Mouse (Mus musculus): ENCODE data around the gene Hapln1. TPM values are rescaled to one million over a fixed set of nuclear protein-coding genes. Genes with fewer than 3 reads are reported as not detected.
A peak's percentile ranks its signal among the peaks of the same experiment; 100 is the strongest.

The Hapln1 gene
- total RNA-seq, 1 experiment: 0.58 TPM

DNA sequence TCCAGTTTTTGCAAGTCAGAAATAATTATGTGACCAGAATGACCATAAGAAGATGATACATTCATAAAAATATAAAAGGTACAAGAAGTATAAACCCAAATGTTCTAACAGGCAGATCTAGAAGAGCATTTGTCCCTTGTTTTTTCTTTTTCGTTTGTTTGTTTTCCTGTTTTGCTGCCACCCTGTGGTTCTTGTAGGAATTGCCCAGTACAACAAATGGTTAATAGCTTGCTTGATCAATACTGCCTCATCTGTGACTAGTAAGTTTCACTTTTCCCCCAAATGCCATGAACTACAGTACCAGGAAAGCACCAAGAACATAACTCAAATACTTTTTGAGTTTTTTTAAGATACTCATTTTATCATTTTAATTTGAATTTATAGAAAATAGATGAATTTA lies 11.9 kb downstream of the Hapln1 start:
- peak; percentile 19; the same call in 1 of the 2 replicates for TF ChIP-seq ZC3H11A (IDR thresholded peaks at IDR 0.05; ENCODE audit: borderline replicate concordance, low read depth, low read length)
- TF ChIP-seq HCFC1 (IDR thresholded peaks at IDR 0.05; ENCODE audit: borderline replicate concordance, insufficient read depth, low read length): no peak
- DNase-seq (ENCODE audit: low read depth, low spot score): peak; percentile 44
- Histone ChIP-seq H3K27ac (ENCODE audit: insufficient read depth, low read depth, low read length, poor library complexity, severe bottlenecking) (no peak overlapping the region), H3K9me3 (ENCODE audit: control insufficient read depth, insufficient read depth, low read depth, low read length) (no peaks in the 10 kb centered on the region), H3K36me3 (ENCODE audit: control insufficient read depth, insufficient read depth, low read length, poor library complexity, severe bottlenecking) (no peaks in the 10 kb centered on the region), H3K4me1 (ENCODE audit: control insufficient read depth in 2 of 2, insufficient read depth in 2 of 2, low read length in 2 of 2, poor library complexity in 1 of 2) (no peaks in the 10 kb centered on the region), H3K4me3 (ENCODE audit: insufficient read depth in 1 of 2, low read depth in 1 of 2, low read length in 2 of 2, poor library complexity in 1 of 2, severe bottlenecking in 1 of 2) (no peak overlapping the region), H3K9ac (ENCODE audit: insufficient read depth, low read depth, low read length, poor library complexity, severe bottlenecking) (no peak overlapping the region)
- in situ Hi-C loops (cut with MboI; ENCODE audit: low sequenced_read_pairs in 2 of 2, unreplicated experiment in 2 of 2): no loop called here

DNA sequence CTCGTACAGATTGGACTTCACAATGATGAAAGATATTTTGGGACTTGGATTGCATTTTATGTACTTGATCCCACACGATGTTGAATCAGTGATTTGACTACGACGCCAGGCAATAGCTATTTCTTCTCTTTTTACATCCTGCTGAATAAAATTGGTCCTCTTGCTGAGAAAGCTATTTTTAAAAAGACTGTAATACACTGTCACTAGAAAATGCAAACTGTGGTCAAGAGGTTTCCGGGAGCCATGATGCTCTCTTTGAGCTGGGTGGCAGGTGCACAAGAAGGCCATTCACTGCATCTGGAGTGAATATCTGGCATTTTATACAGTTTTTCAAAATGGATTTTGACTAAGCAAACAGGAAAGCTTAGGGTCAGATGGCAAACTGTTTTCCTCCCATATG lies 24.9 kb downstream of the Hapln1 start:
- TF ChIP-seq ZC3H11A (IDR thresholded peaks at IDR 0.05; ENCODE audit: borderline replicate concordance, low read depth, low read length) (no peak), MAFK (IDR thresholded peaks at IDR 0.05; ENCODE audit: insufficient read depth, low read depth, low read length) (no peak), CHD2 (IDR thresholded peaks at IDR 0.05; ENCODE audit: low read depth, low read length) (no peak), ZNF384 (IDR thresholded peaks at IDR 0.05; ENCODE audit: low read depth, low read length) (no peak)
- DNase-seq (ENCODE audit: low read depth, low spot score): no peak
- Histone ChIP-seq H3K9ac (ENCODE audit: insufficient read depth, low read depth, low read length, poor library complexity, severe bottlenecking) (no peak overlapping the region), H3K27ac (ENCODE audit: insufficient read depth, low read depth, low read length, poor library complexity, severe bottlenecking) (no peak overlapping the region), H3K4me1 (ENCODE audit: control insufficient read depth in 2 of 2, insufficient read depth in 2 of 2, low read length in 2 of 2, poor library complexity in 1 of 2) (no peaks in the 10 kb centered on the region), H3K36me3 (ENCODE audit: control insufficient read depth, insufficient read depth, low read length, poor library complexity, severe bottlenecking) (no peaks in the 10 kb centered on the region), H3K9me3 (ENCODE audit: control insufficient read depth, insufficient read depth, low read depth, low read length) (no peaks in the 10 kb centered on the region), H3K4me3 (ENCODE audit: insufficient read depth in 1 of 2, low read depth in 1 of 2, low read length in 2 of 2, poor library complexity in 1 of 2, severe bottlenecking in 1 of 2) (no peak overlapping the region)
- in situ Hi-C loops (cut with MboI; ENCODE audit: low sequenced_read_pairs in 2 of 2, unreplicated experiment in 2 of 2): no loop called here

DNA sequence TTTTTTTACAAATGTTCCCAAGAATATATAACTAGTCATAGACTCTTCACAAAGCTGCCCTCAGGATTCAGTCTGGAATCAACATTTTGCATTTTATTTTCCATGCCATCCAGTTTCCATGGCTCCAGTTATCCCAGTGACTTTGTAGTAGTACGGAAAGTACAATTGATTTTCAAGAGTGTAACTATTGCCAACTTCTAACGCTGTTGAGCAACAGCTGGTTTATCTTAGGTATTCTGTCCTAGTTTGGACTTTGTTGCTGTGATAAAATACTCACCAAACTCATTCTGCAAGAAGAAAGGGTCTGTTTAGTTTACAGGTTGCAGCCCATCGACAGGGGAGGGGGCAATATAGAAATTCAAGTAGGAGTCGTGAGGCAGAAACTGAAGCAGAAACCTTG lies 26.7 kb downstream of the Hapln1 start:
- Histone ChIP-seq H3K36me3 (ENCODE audit: control insufficient read depth, insufficient read depth, low read length, poor library complexity, severe bottlenecking) (no peaks in the 10 kb centered on the region), H3K27ac (ENCODE audit: insufficient read depth, low read depth, low read length, poor library complexity, severe bottlenecking) (no peak overlapping the region), H3K4me1 (ENCODE audit: control insufficient read depth in 2 of 2, insufficient read depth in 2 of 2, low read length in 2 of 2, poor library complexity in 1 of 2) (no peaks in the 10 kb centered on the region), H3K9ac (ENCODE audit: insufficient read depth, low read depth, low read length, poor library complexity, severe bottlenecking) (no peak overlapping the region), H3K4me3 (ENCODE audit: insufficient read depth in 1 of 2, low read depth in 1 of 2, low read length in 2 of 2, poor library complexity in 1 of 2, severe bottlenecking in 1 of 2) (no peak overlapping the region), H3K9me3 (ENCODE audit: control insufficient read depth, insufficient read depth, low read depth, low read length) (no peaks in the 10 kb centered on the region)
- no peak for DNase-seq (ENCODE audit: low read depth, low spot score)
- in situ Hi-C loops (cut with MboI; ENCODE audit: low sequenced_read_pairs in 2 of 2, unreplicated experiment in 2 of 2): no loop called here
- TF ChIP-seq CHD2 (IDR thresholded peaks at IDR 0.05; ENCODE audit: low read depth, low read length) (no peak), ZC3H11A (IDR thresholded peaks at IDR 0.05; ENCODE audit: borderline replicate concordance, low read depth, low read length) (no peak), ZNF384 (IDR thresholded peaks at IDR 0.05; ENCODE audit: low read depth, low read length) (no peak), HCFC1 (IDR thresholded peaks at IDR 0.05; ENCODE audit: borderline replicate concordance, insufficient read depth, low read length) (no peak), MAFK (IDR thresholded peaks at IDR 0.05; ENCODE audit: insufficient read depth, low read depth, low read length) (no peak)

DNA sequence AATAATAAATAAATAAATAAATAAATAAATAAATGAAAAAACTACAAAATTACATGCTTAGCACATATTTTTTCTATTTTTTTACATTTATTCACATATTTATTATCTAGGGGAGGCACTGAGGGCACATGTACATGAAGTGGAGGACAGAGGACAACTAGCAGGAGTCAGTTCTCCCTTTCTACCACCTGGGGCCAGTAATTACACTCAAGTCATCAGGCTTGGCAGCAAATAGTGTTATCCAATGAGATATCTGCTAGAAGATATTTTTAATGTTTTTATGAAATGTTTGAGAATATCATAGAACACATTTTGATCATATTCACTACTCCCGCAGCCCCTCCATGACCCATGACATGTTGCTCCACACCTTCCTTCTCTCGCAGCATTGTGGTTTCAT lies 39.5 kb downstream of the Hapln1 start:
- DNase-seq (ENCODE audit: low read depth, low spot score): no peak
- no peaks in the 10 kb centered on the region for H3K4me1 ChIP-seq (ENCODE audit: control insufficient read depth in 2 of 2, insufficient read depth in 2 of 2, low read length in 2 of 2, poor library complexity in 1 of 2)
- H3K27ac ChIP-seq (ENCODE audit: insufficient read depth, low read depth, low read length, poor library complexity, severe bottlenecking): no peak overlapping the region
- H3K9ac ChIP-seq (ENCODE audit: insufficient read depth, low read depth, low read length, poor library complexity, severe bottlenecking): no peak overlapping the region
- TF ChIP-seq ZNF384 (IDR thresholded peaks at IDR 0.05; ENCODE audit: low read depth, low read length): no peak
- H3K36me3 ChIP-seq (ENCODE audit: control insufficient read depth, insufficient read depth, low read length, poor library complexity, severe bottlenecking): no peaks in the 10 kb centered on the region
- no peaks in the 10 kb centered on the region for H3K9me3 ChIP-seq (ENCODE audit: control insufficient read depth, insufficient read depth, low read depth, low read length)
- H3K4me3 ChIP-seq (ENCODE audit: insufficient read depth in 1 of 2, low read depth in 1 of 2, low read length in 2 of 2, poor library complexity in 1 of 2, severe bottlenecking in 1 of 2): no peak overlapping the region
- in situ Hi-C loops (cut with MboI; ENCODE audit: low sequenced_read_pairs in 2 of 2, unreplicated experiment in 2 of 2): no loop called here

DNA sequence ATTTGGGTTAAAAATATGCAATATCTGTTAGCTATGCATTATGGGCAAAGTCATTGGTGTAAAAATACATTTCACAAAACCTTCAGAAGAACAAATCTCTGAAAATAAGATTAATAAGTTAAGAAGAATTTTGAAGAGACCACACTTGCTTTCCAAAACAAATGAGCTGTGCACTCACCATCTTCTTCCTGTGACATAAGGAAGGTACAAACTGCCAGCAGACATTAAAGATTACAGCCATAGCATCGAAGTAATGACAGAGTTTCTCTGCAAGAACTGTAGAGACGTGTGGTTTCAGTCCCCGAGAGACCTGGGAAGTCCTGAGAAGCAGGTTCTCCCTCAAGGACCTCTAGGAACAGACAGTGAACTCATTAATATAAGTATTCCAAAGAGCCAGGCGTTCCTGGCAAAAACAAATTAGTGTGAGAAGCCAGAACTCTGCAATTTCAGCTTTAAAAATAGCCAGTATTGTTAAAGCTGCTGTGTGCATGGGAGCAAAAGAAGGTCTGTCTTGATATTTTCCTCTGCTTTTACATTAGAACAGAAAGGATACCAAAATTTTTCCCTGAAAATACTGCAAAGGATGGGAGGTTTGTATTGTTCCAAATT lies 43.6 kb downstream of the Hapln1 start:
- in situ Hi-C loops (cut with MboI; ENCODE audit: low sequenced_read_pairs in 2 of 2, unreplicated experiment in 2 of 2): no loop called here
- no peak overlapping the region for H3K4me3 ChIP-seq (ENCODE audit: insufficient read depth in 1 of 2, low read depth in 1 of 2, low read length in 2 of 2, poor library complexity in 1 of 2, severe bottlenecking in 1 of 2)
- TF ChIP-seq MAFK (IDR thresholded peaks at IDR 0.05; ENCODE audit: insufficient read depth, low read depth, low read length) (no peak), CHD2 (IDR thresholded peaks at IDR 0.05; ENCODE audit: low read depth, low read length) (no peak), HCFC1 (IDR thresholded peaks at IDR 0.05; ENCODE audit: borderline replicate concordance, insufficient read depth, low read length) (no peak), ZC3H11A (IDR thresholded peaks at IDR 0.05; ENCODE audit: borderline replicate concordance, low read depth, low read length) (no peak), ZNF384 (IDR thresholded peaks at IDR 0.05; ENCODE audit: low read depth, low read length) (no peak)

More for the DNA sequence above, 43.6 kb downstream of the Hapln1 start:
- Histone ChIP-seq H3K4me1 (ENCODE audit: control insufficient read depth in 2 of 2, insufficient read depth in 2 of 2, low read length in 2 of 2, poor library complexity in 1 of 2) (no peaks in the 10 kb centered on the region), H3K9me3 (ENCODE audit: control insufficient read depth, insufficient read depth, low read depth, low read length) (no peaks in the 10 kb centered on the region), H3K9ac (ENCODE audit: insufficient read depth, low read depth, low read length, poor library complexity, severe bottlenecking) (no peak overlapping the region), H3K36me3 (ENCODE audit: control insufficient read depth, insufficient read depth, low read length, poor library complexity, severe bottlenecking) (no peaks in the 10 kb centered on the region), H3K27ac (ENCODE audit: insufficient read depth, low read depth, low read length, poor library complexity, severe bottlenecking) (no peak overlapping the region)
- no peak for DNase-seq (ENCODE audit: low read depth, low spot score)

Measured in ES-E14 (cell line).